Mouse (Mus musculus): ENCODE data around the gene Exoc6b. TPM values are rescaled to one million over a fixed set of nuclear protein-coding genes. Genes with fewer than 3 reads are reported as not detected.
A peak's percentile ranks its signal among the peaks of the same experiment; 100 is the strongest.
"Not testable (repeated sequence)": the region's sequence is repeated elsewhere in the genome, so short reads cannot be mapped to it uniquely, and the experiment has no call there.

Gene Exoc6b
- total and polyA plus RNA-seq, 3 experiments: 0.76 to 8.7 (median 6.9) TPM

- Histone ChIP-seq H3K4me3 (ENCODE audit: low read depth, low read length) (no peak overlapping the region), H3K4me1 (ENCODE audit: insufficient read depth, low read depth, low read length) (no peaks in the 10 kb centered on the region), H3K9me3 (replicated peaks) (no peaks in the 10 kb centered on the region), H3K36me3 (replicated peaks) (no peaks in the 10 kb centered on the region), H3K27me3 (ENCODE audit: insufficient read depth, low read length) (peaks cover 4% of the 10 kb centered on the region)
- DNase-seq (ENCODE audit: low spot score) (no peak), ATAC-seq (ENCODE audit: extremely low read depth, insufficient number of reproducible peaks, low FRiP score, poor library complexity, severe bottlenecking) (no peak)
- TF ChIP-seq TAL1 (conservative IDR thresholded peaks at IDR 0.05; ENCODE audit: low read depth, low read length) (no peak), GATA1 (IDR thresholded peaks at IDR 0.05; ENCODE audit: borderline replicate concordance, low read length) (no peak), POLR2AphosphoS5 (IDR thresholded peaks at IDR 0.05; ENCODE audit: insufficient replicate concordance, low read depth, low read length) (no peak), GATA2 (IDR thresholded peaks at IDR 0.05; ENCODE audit: borderline replicate concordance, low read depth, low read length) (no peak), CTCF (IDR thresholded peaks at IDR 0.05; ENCODE audit: low read depth, low read length) (no peak)
These were observed 18.1 kb upstream of the Exoc6b start for GRCm38 (mm10) chr6:85087425-85087824.

DNA sequence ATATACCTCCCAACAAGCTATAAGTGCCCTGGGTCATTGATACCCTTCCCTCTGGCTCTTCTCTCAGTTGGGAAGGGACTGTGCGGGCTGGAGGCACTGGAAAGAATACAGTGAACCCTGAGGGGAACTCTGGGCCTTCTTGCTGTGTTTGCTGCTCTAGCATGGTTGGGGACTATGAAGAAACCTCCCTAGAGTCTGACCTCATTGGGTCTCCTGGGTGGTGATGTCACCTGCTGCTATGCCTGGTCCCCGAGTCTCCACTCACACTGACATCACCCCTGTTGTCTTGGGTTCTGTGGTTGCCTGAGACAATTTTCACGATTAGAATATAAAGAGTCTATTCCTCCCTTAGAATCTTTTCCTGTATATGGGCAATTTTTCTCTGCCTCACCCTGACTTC is 17.3 kb upstream of the Exoc6b start:
- Histone ChIP-seq H3K27me3 (ENCODE audit: insufficient read depth, low read length) (peaks cover 4% of the 10 kb centered on the region), H3K4me3 (ENCODE audit: low read depth, low read length) (no peak overlapping the region), H3K4me1 (ENCODE audit: insufficient read depth, low read depth, low read length) (no peaks in the 10 kb centered on the region), H3K36me3 (replicated peaks) (no peaks in the 10 kb centered on the region), H3K9me3 (replicated peaks) (no peaks in the 10 kb centered on the region)
- ATAC-seq (ENCODE audit: extremely low read depth, insufficient number of reproducible peaks, low FRiP score, poor library complexity, severe bottlenecking) (no peak), DNase-seq (ENCODE audit: low spot score) (no peak)
- no peak for TF ChIP-seq GATA2 (IDR thresholded peaks at IDR 0.05; ENCODE audit: borderline replicate concordance, low read depth, low read length)
- no peak for TF ChIP-seq TAL1 (conservative IDR thresholded peaks at IDR 0.05; ENCODE audit: low read depth, low read length)
- TF ChIP-seq GATA1 (IDR thresholded peaks at IDR 0.05; ENCODE audit: borderline replicate concordance, low read length): no peak
- TF ChIP-seq POLR2AphosphoS5 (IDR thresholded peaks at IDR 0.05; ENCODE audit: insufficient replicate concordance, low read depth, low read length): no peak
- no peak for TF ChIP-seq CTCF (IDR thresholded peaks at IDR 0.05; ENCODE audit: low read depth, low read length)

DNA sequence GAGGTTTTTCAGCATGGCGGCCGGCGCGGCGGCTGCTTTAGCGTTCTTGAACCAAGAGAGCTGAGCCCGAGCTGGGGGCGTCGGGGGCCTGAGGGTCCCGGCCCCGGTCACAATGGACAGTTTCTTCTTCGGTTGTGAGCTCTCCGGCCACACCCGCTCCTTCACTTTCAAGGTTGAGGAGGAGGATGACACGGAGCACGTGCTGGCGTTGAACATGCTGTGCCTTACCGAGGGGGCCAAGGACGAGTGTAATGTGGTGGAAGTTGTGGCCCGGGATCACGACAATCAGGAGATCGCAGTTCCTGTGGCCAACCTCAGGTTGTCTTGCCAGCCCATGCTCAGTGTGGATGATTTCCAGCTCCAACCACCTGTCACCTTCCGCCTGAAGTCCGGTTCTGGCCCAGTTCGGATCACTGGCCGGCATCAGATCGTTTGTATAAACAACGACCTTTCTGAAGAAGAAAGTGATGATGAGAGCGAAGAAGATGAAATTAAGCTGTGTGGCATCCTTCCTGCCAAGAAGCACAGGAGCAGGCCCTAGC is 6.9 kb upstream of the Exoc6b start:
- not testable (repeated sequence) for ATAC-seq (ENCODE audit: extremely low read depth, insufficient number of reproducible peaks, low FRiP score, poor library complexity, severe bottlenecking); H3K4me3 ChIP-seq (ENCODE audit: low read depth, low read length); DNase-seq (ENCODE audit: low spot score); H3K4me1 ChIP-seq (ENCODE audit: insufficient read depth, low read depth, low read length); H3K9me3 ChIP-seq (replicated peaks); H3K27me3 ChIP-seq (ENCODE audit: insufficient read depth, low read length); H3K36me3 ChIP-seq (replicated peaks)

GRCm38 (mm10) chr6:85074996-85075395 is 5.7 kb upstream of the Exoc6b start:
- Histone ChIP-seq H3K9me3 (replicated peaks) (no peaks in the 10 kb centered on the region), H3K4me1 (ENCODE audit: insufficient read depth, low read depth, low read length) (peaks cover 5% of the 10 kb centered on the region; the same call in 1 of the 2 replicates), H3K36me3 (replicated peaks) (no peaks in the 10 kb centered on the region), H3K4me3 (ENCODE audit: low read depth, low read length) (no peak overlapping the region), H3K27me3 (ENCODE audit: insufficient read depth, low read length) (peaks cover 6% of the 10 kb centered on the region)
- TF ChIP-seq CTCF (IDR thresholded peaks at IDR 0.05; ENCODE audit: low read depth, low read length) (no peak), GATA1 (IDR thresholded peaks at IDR 0.05; ENCODE audit: borderline replicate concordance, low read length) (no peak), GATA2 (IDR thresholded peaks at IDR 0.05; ENCODE audit: borderline replicate concordance, low read depth, low read length) (no peak), POLR2AphosphoS5 (IDR thresholded peaks at IDR 0.05; ENCODE audit: insufficient replicate concordance, low read depth, low read length) (no peak), TAL1 (conservative IDR thresholded peaks at IDR 0.05; ENCODE audit: low read depth, low read length) (no peak)
- DNase-seq (ENCODE audit: low spot score) (no peak), ATAC-seq (ENCODE audit: extremely low read depth, insufficient number of reproducible peaks, low FRiP score, poor library complexity, severe bottlenecking) (no peak)

GRCm38 (mm10) chr6:85068322-85069022 is 841 bp downstream of the Exoc6b start:
- H3K36me3 ChIP-seq (replicated peaks): no peaks in the 10 kb centered on the region
- H3K27me3 ChIP-seq (ENCODE audit: insufficient read depth, low read length): peaks cover 23% of the 10 kb centered on the region
- H3K4me1 ChIP-seq (ENCODE audit: insufficient read depth, low read depth, low read length): peaks cover 16% of the 10 kb centered on the region
- ATAC-seq (ENCODE audit: extremely low read depth, insufficient number of reproducible peaks, low FRiP score, poor library complexity, severe bottlenecking) (no peak), DNase-seq (ENCODE audit: low spot score) (no peak)
- peak overlapping the region; percentile 88 for H3K4me3 ChIP-seq (ENCODE audit: low read depth, low read length)
- no peak for TF ChIP-seq TAL1 (conservative IDR thresholded peaks at IDR 0.05; ENCODE audit: low read depth, low read length)
- no peak for TF ChIP-seq GATA2 (IDR thresholded peaks at IDR 0.05; ENCODE audit: borderline replicate concordance, low read depth, low read length)
- no peak for TF ChIP-seq GATA1 (IDR thresholded peaks at IDR 0.05; ENCODE audit: borderline replicate concordance, low read length)
- no peaks in the 10 kb centered on the region for H3K9me3 ChIP-seq (replicated peaks)

GRCm38 (mm10) chr6:85057641-85058040 is 11.7 kb downstream of the Exoc6b start:
- no peaks in the 10 kb centered on the region for H3K9me3 ChIP-seq (replicated peaks)
- H3K36me3 ChIP-seq (replicated peaks): no peaks in the 10 kb centered on the region
- 0 out of 2 replicates have a peak, but pooled peaks cover 4% of the 10 kb centered on the region for H3K27me3 ChIP-seq (ENCODE audit: insufficient read depth, low read length)
- H3K4me1 ChIP-seq (ENCODE audit: insufficient read depth, low read depth, low read length): no peaks in the 10 kb centered on the region
- no peak for DNase-seq (ENCODE audit: low spot score)
- TF ChIP-seq TAL1 (conservative IDR thresholded peaks at IDR 0.05; ENCODE audit: low read depth, low read length) (no peak), CTCF (IDR thresholded peaks at IDR 0.05; ENCODE audit: low read depth, low read length) (no peak)
- no peak for ATAC-seq (ENCODE audit: extremely low read depth, insufficient number of reproducible peaks, low FRiP score, poor library complexity, severe bottlenecking)
- no peak overlapping the region for H3K4me3 ChIP-seq (ENCODE audit: low read depth, low read length)

GRCm38 (mm10) chr6:85051109-85051508 is 18.2 kb downstream of the Exoc6b start:
- DNase-seq (ENCODE audit: low spot score): no peak
- Histone ChIP-seq H3K27me3 (ENCODE audit: insufficient read depth, low read length) (no peaks in the 10 kb centered on the region), H3K4me1 (ENCODE audit: insufficient read depth, low read depth, low read length) (no peaks in the 10 kb centered on the region), H3K36me3 (replicated peaks) (no peaks in the 10 kb centered on the region), H3K9me3 (replicated peaks) (no peaks in the 10 kb centered on the region), H3K4me3 (ENCODE audit: low read depth, low read length) (no peak overlapping the region)
- ATAC-seq (ENCODE audit: extremely low read depth, insufficient number of reproducible peaks, low FRiP score, poor library complexity, severe bottlenecking): no peak
- TF ChIP-seq POLR2AphosphoS5 (IDR thresholded peaks at IDR 0.05; ENCODE audit: insufficient replicate concordance, low read depth, low read length): no peak
- TF ChIP-seq TAL1 (conservative IDR thresholded peaks at IDR 0.05; ENCODE audit: low read depth, low read length): no peak
- no peak for TF ChIP-seq GATA1 (IDR thresholded peaks at IDR 0.05; ENCODE audit: borderline replicate concordance, low read length)
- TF ChIP-seq CTCF (IDR thresholded peaks at IDR 0.05; ENCODE audit: low read depth, low read length): no peak
- no peak for TF ChIP-seq GATA2 (IDR thresholded peaks at IDR 0.05; ENCODE audit: borderline replicate concordance, low read depth, low read length)

Measured in G1E (cell line).